Mouse (Mus musculus) megakaryocyte, embryonic 14.5 days (primary cell): ENCODE results near the gene Tmem198. TPM values are rescaled to one million over a fixed set of nuclear protein-coding genes. Genes with fewer than 3 reads are reported as not detected.
A peak's percentile ranks its signal among the peaks of the same experiment; 100 is the strongest.

Source experiments
- H3K27me3 ChIP-seq: replicated peaks from 2 replicates; pipeline ENCODE3; 2012; ENCODE audit warnings: inconsistent platforms
- H3K36me3 ChIP-seq: replicated peaks from 2 replicates; pipeline ENCODE3; 2012; ENCODE audit warnings: low read length, inconsistent platforms, mixed read lengths
- H3K4me1 ChIP-seq: 2 replicates; pipeline ENCODE4 v1.6.1; 2012; ENCODE audit warnings: inconsistent platforms
- H3K4me3 ChIP-seq: replicated peaks from 2 replicates; pipeline ENCODE3; 2012; ENCODE audit warnings: moderate library complexity, mild to moderate bottlenecking, inconsistent platforms
- H3K9me3 ChIP-seq: 2 replicates; pipeline ENCODE4 v1.6.1; 2012; ENCODE audit warnings: inconsistent platforms
- FLI1 ChIP-seq: IDR thresholded peaks from 2 replicates; pipeline ENCODE4 v1.6.1; 2012; ENCODE audit warnings: low read length, inconsistent platforms, mixed read lengths
- GATA1 ChIP-seq: IDR thresholded peaks from 3 replicates; pipeline ENCODE4 v1.6.1; 2012; ENCODE audit warnings: mixed read lengths, low read length, inconsistent platforms, borderline replicate concordance
- polyA plus RNA-seq: library from polyadenylated mRNA; stranded (reverse); fragments of >175 nt; gene quantifications from 2 replicates; pipeline ENCODE4 v1.2.3, GENCODE M21; 2012; ENCODE audit warnings: low replicate concordance; ENCODE audit not compliant: insufficient read depth

Gene Tmem198
- polyA plus RNA-seq, 1 experiment, result 1.7 TPM

GRCm38 (mm10) chr1:75455433-75455832 is 23.9 kb upstream of the Tmem198 start:
- TF ChIP-seq FLI1 (no peak), GATA1 (no peak)
- no peaks in the 10 kb centered on the region for H3K9me3 ChIP-seq
- no peaks in the 10 kb centered on the region for H3K36me3 ChIP-seq
- no peak overlapping the region for H3K4me3 ChIP-seq
- peaks cover 98% of the 10 kb centered on the region for H3K27me3 ChIP-seq
- H3K4me1 ChIP-seq, result peaks cover 68% of the 10 kb centered on the region

GRCm38 (mm10) chr1:75455948-75456347 is 23.4 kb upstream of the Tmem198 start:
- TF ChIP-seq GATA1, result no peak
- no peak for TF ChIP-seq FLI1
- H3K36me3 ChIP-seq, result no peaks in the 10 kb centered on the region
- H3K4me1 ChIP-seq, result peaks cover 63% of the 10 kb centered on the region
- H3K27me3 ChIP-seq, result peaks cover 94% of the 10 kb centered on the region
- H3K4me3 ChIP-seq, result no peak overlapping the region
- no peaks in the 10 kb centered on the region for H3K9me3 ChIP-seq

- Histone ChIP-seq H3K27me3 (peaks cover 88% of the 10 kb centered on the region), H3K4me3 (no peak overlapping the region), H3K9me3 (peaks cover 4% of the 10 kb centered on the region; the same call in 1 of the 2 replicates), H3K36me3 (no peaks in the 10 kb centered on the region), H3K4me1 (peaks cover 59% of the 10 kb centered on the region)
- TF ChIP-seq GATA1 (no peak), FLI1 (no peak)
These were observed 22.4 kb upstream of the Tmem198 start for GRCm38 (mm10) chr1:75456746-75457564.

- H3K27me3 ChIP-seq, result peaks cover 85% of the 10 kb centered on the region
- peak overlapping the region; percentile 83 for H3K4me3 ChIP-seq
- peaks cover 4% of the 10 kb centered on the region; the same call in 1 of the 2 replicates for H3K9me3 ChIP-seq
- no peaks in the 10 kb centered on the region for H3K36me3 ChIP-seq
- peaks cover 58% of the 10 kb centered on the region for H3K4me1 ChIP-seq
- TF ChIP-seq GATA1, result no peak
- no peak for TF ChIP-seq FLI1
These were observed 21.7 kb upstream of the Tmem198 start for GRCm38 (mm10) chr1:75457710-75458024.

- Histone ChIP-seq H3K27me3 (peaks cover 84% of the 10 kb centered on the region), H3K36me3 (no peaks in the 10 kb centered on the region), H3K4me1 (peaks cover 57% of the 10 kb centered on the region), H3K4me3 (peak overlapping the region; percentile 83), H3K9me3 (peaks cover 4% of the 10 kb centered on the region; the same call in 1 of the 2 replicates)
- no peak for TF ChIP-seq FLI1
- TF ChIP-seq GATA1, result no peak
These were observed 21.1 kb upstream of the Tmem198 start for GRCm38 (mm10) chr1:75458025-75458788.

GRCm38 (mm10) chr1:75458789-75459684 is 20.3 kb upstream of the Tmem198 start:
- Histone ChIP-seq H3K4me1 (peaks cover 62% of the 10 kb centered on the region), H3K4me3 (peak overlapping the region; percentile 83), H3K36me3 (no peaks in the 10 kb centered on the region), H3K27me3 (peaks cover 84% of the 10 kb centered on the region), H3K9me3 (peaks cover 4% of the 10 kb centered on the region; the same call in 1 of the 2 replicates)
- TF ChIP-seq GATA1 (no peak), FLI1 (no peak)

- TF ChIP-seq FLI1, result no peak
- TF ChIP-seq GATA1, result no peak
- Histone ChIP-seq H3K27me3 (peaks cover 85% of the 10 kb centered on the region), H3K36me3 (no peaks in the 10 kb centered on the region), H3K9me3 (peaks cover 4% of the 10 kb centered on the region; the same call in 1 of the 2 replicates), H3K4me3 (no peak overlapping the region), H3K4me1 (peaks cover 67% of the 10 kb centered on the region)
These were observed 19.0 kb upstream of the Tmem198 start for GRCm38 (mm10) chr1:75460297-75460696.

- no peak for TF ChIP-seq FLI1
- no peak for TF ChIP-seq GATA1
- Histone ChIP-seq H3K4me3 (no peak overlapping the region), H3K27me3 (peaks cover 83% of the 10 kb centered on the region), H3K4me1 (peaks cover 60% of the 10 kb centered on the region), H3K9me3 (peaks cover 4% of the 10 kb centered on the region; the same call in 1 of the 2 replicates), H3K36me3 (no peaks in the 10 kb centered on the region)
These were observed 16.7 kb upstream of the Tmem198 start for GRCm38 (mm10) chr1:75462636-75463035.

GRCm38 (mm10) chr1:75463652-75464204 is 15.6 kb upstream of the Tmem198 start:
- Histone ChIP-seq H3K36me3 (no peaks in the 10 kb centered on the region), H3K27me3 (peaks cover 83% of the 10 kb centered on the region), H3K9me3 (peaks cover 4% of the 10 kb centered on the region; the same call in 1 of the 2 replicates), H3K4me3 (no peak overlapping the region), H3K4me1 (peaks cover 53% of the 10 kb centered on the region)
- no peak for TF ChIP-seq FLI1
- no peak for TF ChIP-seq GATA1
